Mouse (Mus musculus) kidney, embryonic 16.5 days (tissue): ENCODE data around the gene Aqp5. TPM values are rescaled to one million over a fixed set of nuclear protein-coding genes. Genes with fewer than 3 reads are reported as not detected.

ENCODE experiments used
- ATAC-seq: fragments of 200-750 bp; cut with Nextera tagmentation; 2 replicates; pipeline ENCODE4 v1.8.0; 2017; ENCODE audit warnings: moderate TSS enrichment; ENCODE audit not compliant: low FRiP score, low TSS enrichment
- H3K27ac ChIP-seq: fragments of 300-500 bp; sonication (generic); 2 replicates; pipeline ENCODE4 v1.5.1; 2014; ENCODE audit warnings: low read length
- H3K27me3 ChIP-seq: fragments of 300-500 bp; sonication (generic); 2 replicates; pipeline ENCODE4 v1.6.1; 2014; ENCODE audit warnings: low read length, control low read depth, mixed read lengths; ENCODE audit not compliant: insufficient read depth
- H3K36me3 ChIP-seq: fragments of 300-500 bp; sonication (generic); 2 replicates; pipeline ENCODE4 v1.6.1; 2014; ENCODE audit warnings: low read length, control low read depth, mixed read lengths; ENCODE audit not compliant: insufficient read depth
- H3K4me1 ChIP-seq: fragments of 300-500 bp; sonication (generic); 2 replicates; pipeline ENCODE4 v1.6.1; 2014; ENCODE audit warnings: low read length, control low read depth, mixed read lengths; ENCODE audit not compliant: insufficient read depth
- H3K4me2 ChIP-seq: fragments of 300-500 bp; sonication (generic); replicated peaks from 2 replicates; pipeline ENCODE4 v1.6.1; 2014; ENCODE audit warnings: low read depth, low read length
- H3K4me3 ChIP-seq: fragments of 300-500 bp; sonication (generic); 2 replicates; pipeline ENCODE4 v1.5.1; 2014; ENCODE audit warnings: mild to moderate bottlenecking, low read length
- H3K9ac ChIP-seq: fragments of 300-500 bp; sonication (generic); replicated peaks from 2 replicates; pipeline ENCODE4 v1.6.1; 2014; ENCODE audit warnings: low read length
- H3K9me3 ChIP-seq: fragments of 300-500 bp; sonication (generic); 2 replicates; pipeline ENCODE4 v1.6.1; 2016; ENCODE audit warnings: low read length, control low read depth
- WGBS: fragments of 180-500 bp; shearing (Covaris S2); extraction: QIAGEN DNeasy Blood & Tissue Kit; methylation state at CpG from one replicate; pipeline ENCODE4 v1.1.7; 2014; 5-methylcytosine and 5-hydroxymethylcytosine counted together
- polyA plus RNA-seq: library from polyadenylated mRNA; unstranded; fragments of >200 nt; fragmentation: Nextera tagmentation; extraction: Ambion mirVana; gene quantifications from 2 replicates; pipeline ENCODE4 v1.2.1, GENCODE M21; 2015

Gene Aqp5
- polyA plus RNA-seq, 1 experiment from 2014 or later = 5.0 TPM

DNA sequence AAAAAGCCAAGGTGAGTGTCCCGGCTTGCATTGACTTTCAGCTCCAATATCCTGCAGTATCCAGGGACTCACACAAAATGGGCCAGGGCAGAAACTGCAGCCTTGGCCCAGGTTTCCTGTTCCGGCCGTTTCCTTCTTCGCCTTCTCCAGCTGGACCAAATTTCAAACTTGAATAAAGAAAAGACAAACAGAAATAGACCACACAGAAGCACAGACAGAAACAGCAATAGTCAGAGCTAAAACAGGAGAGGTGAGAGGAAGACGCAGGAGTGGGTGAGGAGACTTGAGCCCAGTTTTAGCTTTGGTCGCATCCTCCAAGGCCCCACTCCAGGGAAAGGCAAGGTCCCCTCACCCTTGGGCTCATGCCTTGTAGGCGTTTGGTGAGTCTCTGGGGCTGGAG lies 12.6 kb downstream of the Aqp5 start:
- no peak for ATAC-seq
- WGBS = 78% methylated on average over 7 of the region's 7 CpGs
- H3K9ac ChIP-seq = no peak overlapping the region

DNA sequence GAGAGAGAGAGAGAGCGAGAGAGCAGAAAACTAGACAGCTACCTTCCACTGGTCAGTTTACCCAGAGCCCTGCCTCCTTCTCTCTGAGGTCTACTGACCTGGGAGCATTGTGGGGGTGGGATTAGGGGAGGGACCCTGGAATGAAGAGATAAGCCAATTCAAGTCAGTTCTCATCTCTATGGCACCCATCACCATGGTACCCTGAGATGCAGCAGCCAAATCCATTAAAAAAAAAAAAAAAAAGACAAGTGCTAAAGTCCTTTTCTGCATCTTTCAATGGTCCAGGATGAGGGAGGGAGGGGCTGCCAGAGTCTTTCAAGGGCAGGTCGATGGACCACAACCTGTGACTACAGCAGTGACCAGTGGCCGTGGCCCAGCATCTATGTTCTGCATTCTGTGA lies 15.0 kb downstream of the Aqp5 start:
- Histone ChIP-seq H3K9ac (no peak overlapping the region), H3K27me3 (peaks cover 3% of the 10 kb centered on the region; the same call in 1 of the 2 replicates), H3K36me3 (no peaks in the 10 kb centered on the region), H3K27ac (no peak overlapping the region), H3K4me1 (peaks cover 43% of the 10 kb centered on the region), H3K9me3 (no peaks in the 10 kb centered on the region), H3K4me2 (no peak overlapping the region), H3K4me3 (no peak overlapping the region)
- 63% methylated on average over 3 of the region's 3 CpGs for WGBS
- no peak for ATAC-seq

More for the DNA sequence above, 12.6 kb downstream of the Aqp5 start:
- peaks cover 50% of the 10 kb centered on the region for H3K4me1 ChIP-seq
- no peak overlapping the region for H3K4me3 ChIP-seq
- H3K27me3 ChIP-seq = peaks cover 3% of the 10 kb centered on the region; the same call in 1 of the 2 replicates
- no peak overlapping the region for H3K4me2 ChIP-seq
- H3K27ac ChIP-seq = 0 out of 2 replicates have a peak overlapping the region, but pooled peaks have one; percentile 2
- H3K36me3 ChIP-seq = no peaks in the 10 kb centered on the region
- no peaks in the 10 kb centered on the region for H3K9me3 ChIP-seq

DNA sequence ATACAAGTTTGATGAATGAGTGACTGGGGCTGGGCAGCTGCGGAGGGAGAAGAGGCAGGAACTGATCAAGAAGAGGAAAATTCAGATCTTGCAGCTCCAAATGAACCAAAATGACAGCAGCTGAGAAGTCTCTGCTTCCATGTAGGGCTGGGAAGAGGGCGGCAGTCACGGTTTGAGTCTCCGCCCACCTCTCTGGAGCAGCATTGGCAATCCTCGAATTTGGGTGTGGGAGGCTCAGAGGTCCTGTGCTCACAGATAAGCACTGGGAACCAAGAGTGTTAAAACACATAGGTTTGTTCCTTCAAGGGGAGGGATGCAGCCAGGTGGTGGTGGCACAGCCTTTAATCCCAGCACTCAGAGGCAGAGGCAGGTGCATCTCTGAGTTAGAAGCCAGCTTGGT lies 15.9 kb downstream of the Aqp5 start:
- ATAC-seq = no peak
- Histone ChIP-seq H3K27me3 (peaks cover 3% of the 10 kb centered on the region; the same call in 1 of the 2 replicates), H3K4me1 (peaks cover 34% of the 10 kb centered on the region), H3K36me3 (no peaks in the 10 kb centered on the region), H3K9ac (no peak overlapping the region), H3K9me3 (no peaks in the 10 kb centered on the region), H3K27ac (no peak overlapping the region), H3K4me3 (no peak overlapping the region), H3K4me2 (no peak overlapping the region)
- WGBS = 30% methylated on average over 5 of the region's 5 CpGs

DNA sequence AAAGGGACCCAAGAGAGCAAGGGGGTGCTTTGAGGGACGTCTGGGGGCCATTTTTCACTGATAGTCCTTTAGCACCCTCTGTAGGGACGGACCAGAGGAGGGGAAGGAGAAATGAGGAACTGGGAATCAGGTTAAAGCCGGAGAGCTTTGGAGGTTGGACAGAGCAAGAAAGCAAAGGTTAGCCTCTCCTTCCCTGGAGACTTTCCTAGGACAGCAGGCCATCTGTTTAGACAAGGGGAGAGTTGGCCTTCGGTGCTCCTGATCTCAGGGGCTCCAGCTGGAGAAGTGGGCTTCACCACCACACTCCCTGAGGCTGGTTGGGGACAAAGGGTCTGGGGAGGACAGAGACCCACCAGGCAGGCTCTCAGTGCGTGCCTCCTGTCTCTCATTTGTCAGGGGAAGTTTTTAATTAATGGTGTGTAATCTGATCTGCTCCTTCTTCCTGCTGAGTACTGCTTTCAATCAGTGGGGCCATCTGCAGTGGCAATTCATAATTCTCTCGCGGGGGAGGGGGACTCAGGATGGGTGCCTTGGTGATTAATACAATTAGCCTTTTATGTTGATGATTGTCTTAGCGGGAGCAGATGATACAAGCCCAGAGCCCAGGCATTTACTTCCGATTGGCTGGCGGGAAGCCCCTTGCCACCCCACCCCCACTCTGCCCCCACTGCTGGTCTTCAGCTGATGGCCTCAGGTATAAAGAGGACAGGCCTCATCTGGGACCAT lies 17.0 kb downstream of the Aqp5 start:
- H3K4me3 ChIP-seq = no peak overlapping the region
- 15% methylated on average over 10 of the region's 10 CpGs for WGBS
- no peaks in the 10 kb centered on the region for H3K36me3 ChIP-seq
- H3K9me3 ChIP-seq = no peaks in the 10 kb centered on the region
- ATAC-seq = peak; percentile 24; the same call in 1 of the 2 replicates
- peaks cover 27% of the 10 kb centered on the region for H3K4me1 ChIP-seq
- H3K27me3 ChIP-seq = no peaks in the 10 kb centered on the region
- no peak overlapping the region for H3K27ac ChIP-seq
- no peak overlapping the region for H3K9ac ChIP-seq
- no peak overlapping the region for H3K4me2 ChIP-seq

DNA sequence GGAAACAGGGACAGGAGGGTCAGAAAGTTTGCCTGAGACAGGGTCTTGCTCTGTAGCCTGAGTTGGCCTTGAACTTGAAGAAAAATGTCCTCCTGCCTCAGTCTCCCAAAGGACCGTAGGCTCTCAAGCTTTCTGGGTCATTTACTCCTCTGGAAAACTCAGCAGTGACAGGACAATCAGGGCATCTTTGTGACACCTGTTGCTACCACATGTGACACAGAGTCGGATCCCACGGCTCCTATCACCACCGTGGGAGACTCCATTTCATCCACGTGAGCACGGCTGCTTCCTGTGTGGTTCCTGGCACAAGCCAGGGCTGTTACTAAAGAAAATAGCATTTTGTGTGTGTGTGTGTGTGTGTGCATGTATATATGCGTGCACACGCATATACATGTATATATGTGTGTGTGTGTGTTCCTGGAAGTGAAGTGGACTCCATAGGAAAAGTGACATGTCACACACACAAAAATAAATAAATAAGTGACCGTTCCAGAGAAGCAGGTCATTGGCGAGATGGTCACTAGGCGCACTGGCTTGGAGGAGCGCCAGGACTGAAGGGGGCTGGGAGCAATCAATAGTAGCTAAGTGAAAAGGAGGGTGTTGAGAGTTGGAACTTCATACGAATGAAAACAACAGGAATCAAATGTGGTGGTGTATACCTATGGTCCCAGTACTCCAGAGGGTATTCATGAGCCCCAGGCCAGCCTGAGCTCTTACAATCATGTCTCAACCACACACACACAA lies 18.0 kb downstream of the Aqp5 start:
- no peak overlapping the region for H3K4me3 ChIP-seq
- no peaks in the 10 kb centered on the region for H3K9me3 ChIP-seq
- H3K9ac ChIP-seq = no peak overlapping the region
- WGBS = 77% methylated on average over 13 of the region's 13 CpGs
- no peaks in the 10 kb centered on the region for H3K36me3 ChIP-seq
- H3K4me1 ChIP-seq = peaks cover 21% of the 10 kb centered on the region
- H3K27ac ChIP-seq = no peak overlapping the region
- H3K27me3 ChIP-seq = no peaks in the 10 kb centered on the region
- no peak overlapping the region for H3K4me2 ChIP-seq
- no peak for ATAC-seq

DNA sequence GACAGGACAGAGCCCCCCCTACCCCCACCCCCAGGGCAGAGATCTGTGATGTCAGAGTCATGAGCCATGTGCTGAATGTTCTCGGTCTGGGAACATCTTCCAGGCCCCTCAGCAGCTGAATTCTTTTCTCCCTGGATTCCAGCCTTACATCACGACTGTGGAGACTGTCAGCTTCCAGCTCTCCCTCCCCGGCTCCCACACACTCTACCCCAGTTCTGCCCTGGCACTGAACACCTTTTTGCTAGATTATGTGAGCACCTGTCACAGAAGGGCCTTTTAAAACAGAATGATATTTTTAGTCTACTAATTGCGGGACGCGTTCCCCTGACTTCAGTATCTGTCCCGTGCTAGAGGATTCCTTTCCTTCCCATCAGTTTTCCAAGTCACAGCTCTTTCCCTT lies 21.0 kb downstream of the Aqp5 start:
- no peaks in the 10 kb centered on the region for H3K9me3 ChIP-seq
- H3K27ac ChIP-seq = no peak overlapping the region
- no peak overlapping the region for H3K9ac ChIP-seq
- no peak overlapping the region for H3K4me3 ChIP-seq
- WGBS = 63% methylated on average over 7 of the region's 7 CpGs
- no peak for ATAC-seq
- H3K27me3 ChIP-seq = 0 out of 2 replicates have a peak, but pooled peaks cover 6% of the 10 kb centered on the region
- no peak overlapping the region for H3K4me2 ChIP-seq
- peaks cover 25% of the 10 kb centered on the region for H3K4me1 ChIP-seq
- no peaks in the 10 kb centered on the region for H3K36me3 ChIP-seq

DNA sequence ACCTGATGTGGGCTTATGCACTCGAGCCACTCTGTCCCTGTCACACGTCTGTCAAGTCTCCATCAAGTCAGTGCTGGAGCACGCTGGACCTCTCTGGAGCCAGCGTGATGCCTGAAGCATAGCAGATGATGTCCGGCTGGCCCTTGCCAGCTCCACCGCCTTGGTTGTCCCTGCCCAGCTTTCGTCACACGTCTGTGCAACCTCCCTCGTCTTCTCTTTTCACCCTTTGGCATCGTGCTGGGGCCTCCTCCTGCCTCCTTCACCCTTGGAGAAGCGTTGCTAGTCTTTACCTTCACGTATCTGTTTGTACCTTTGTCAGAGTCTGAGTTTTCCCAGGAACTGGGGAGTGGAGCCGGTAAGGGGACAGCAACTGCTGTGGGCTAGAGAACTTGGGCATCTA lies 23.7 kb downstream of the Aqp5 start:
- Histone ChIP-seq H3K4me3 (no peak overlapping the region), H3K27me3 (0 out of 2 replicates have a peak, but pooled peaks cover 6% of the 10 kb centered on the region), H3K4me2 (0 out of 2 replicates have a peak overlapping the region, but pooled peaks have one; percentile 3), H3K9me3 (no peaks in the 10 kb centered on the region), H3K36me3 (no peaks in the 10 kb centered on the region), H3K27ac (no peak overlapping the region), H3K9ac (0 out of 2 replicates have a peak overlapping the region, but pooled peaks have one; percentile 16), H3K4me1 (peaks cover 14% of the 10 kb centered on the region)
- no peak for ATAC-seq
- WGBS = 77% methylated on average over 13 of the region's 13 CpGs

DNA sequence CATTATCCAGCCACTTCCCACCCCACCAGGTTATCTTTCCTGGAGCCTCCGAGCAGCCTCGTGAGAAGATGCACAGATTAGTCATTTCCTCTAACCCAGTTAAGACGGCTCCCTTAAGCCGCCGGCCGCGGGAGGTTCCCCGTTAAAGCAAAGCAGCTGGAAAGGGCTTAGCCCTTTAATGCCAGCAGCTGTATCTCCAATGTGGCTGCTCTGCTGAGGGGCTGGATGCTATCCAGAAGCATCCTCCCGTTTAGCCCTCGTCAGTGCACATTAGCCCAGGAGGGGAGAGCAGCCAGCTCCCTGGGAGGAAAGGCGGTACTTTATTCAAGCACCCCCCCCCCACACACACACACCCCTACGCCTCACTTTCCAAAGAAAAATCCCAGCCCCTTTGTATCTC lies 24.2 kb downstream of the Aqp5 start:
- Histone ChIP-seq H3K27ac (no peak overlapping the region), H3K4me3 (no peak overlapping the region), H3K4me2 (0 out of 2 replicates have a peak overlapping the region, but pooled peaks have one; percentile 3), H3K9ac (0 out of 2 replicates have a peak overlapping the region, but pooled peaks have one; percentile 16), H3K27me3 (0 out of 2 replicates have a peak, but pooled peaks cover 6% of the 10 kb centered on the region), H3K4me1 (peaks cover 14% of the 10 kb centered on the region), H3K9me3 (no peaks in the 10 kb centered on the region), H3K36me3 (peaks cover 2% of the 10 kb centered on the region; the same call in 1 of the 2 replicates)
- WGBS = 4% methylated on average over 12 of the region's 12 CpGs
- peak; percentile 65 for ATAC-seq

DNA sequence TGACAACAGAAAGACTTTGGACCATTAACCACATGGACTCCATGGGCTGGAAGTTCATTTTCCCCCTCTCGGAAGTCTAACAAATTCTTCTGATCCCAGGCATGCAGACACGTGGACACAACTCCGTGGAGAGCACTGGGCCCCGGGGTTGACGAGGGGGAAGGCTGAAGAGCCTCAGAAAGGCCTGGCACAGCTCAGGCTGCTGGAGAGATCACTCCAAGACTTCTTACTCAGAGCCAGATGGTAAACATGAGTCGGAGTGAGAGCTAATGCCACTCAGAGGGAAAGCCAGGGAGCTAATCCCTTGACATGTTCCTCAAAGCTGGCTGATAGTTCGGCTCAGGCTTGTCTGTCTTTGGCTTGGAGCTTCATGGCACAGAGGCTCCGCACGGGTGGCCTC lies 24.7 kb downstream of the Aqp5 start:
- peak; percentile 31 for ATAC-seq
- Histone ChIP-seq H3K27me3 (0 out of 2 replicates have a peak, but pooled peaks cover 6% of the 10 kb centered on the region), H3K27ac (no peak overlapping the region), H3K9ac (no peak overlapping the region), H3K36me3 (peaks cover 5% of the 10 kb centered on the region; the same call in 1 of the 2 replicates), H3K4me3 (no peak overlapping the region), H3K9me3 (no peaks in the 10 kb centered on the region), H3K4me1 (peaks cover 14% of the 10 kb centered on the region), H3K4me2 (no peak overlapping the region)
- WGBS = 34% methylated on average over 9 of the region's 9 CpGs
